Mouse (Mus musculus): Measurements from ENCODE around the gene Mfsd4b1. TPM values are rescaled to one million over a fixed set of nuclear protein-coding genes. Genes with fewer than 3 reads are reported as not detected.
A peak's percentile ranks its signal among the peaks of the same experiment; 100 is the strongest.

Gene Mfsd4b1
- polyA plus RNA-seq (2012; rRNA removed): 0.96 and 1.1 TPM in 2 replicates

GRCm38 (mm10) chr10:40024554-40025428 lies at the start of gene Mfsd4b1:
Mfsd4b1 (minus strand) TSS chr10:40025268.
- peak; percentile 63 for DNase-seq
- WGBS: 2% methylated on average over 46 of the region's 46 CpGs
- peak within 1 kb of the TSS; percentile 56 for H3K4me3 ChIP-seq (replicated peaks; ENCODE audit: extremely low read depth, low read depth, low read length)
- peaks cover 3% of the 10 kb centered on the region for H3K4me1 ChIP-seq (ENCODE audit: control insufficient read depth, insufficient read depth, low read length)
- TF ChIP-seq POLR2A (IDR thresholded peaks at IDR 0.05; ENCODE audit: borderline replicate concordance, extremely low read depth, low read depth, low read length) (peak; percentile 27; the same call in 1 of the 2 replicates), CTCF (IDR thresholded peaks at IDR 0.05; ENCODE audit: insufficient read depth, low read length) (no peak)

GRCm38 (mm10) chr10:40073608-40074007 lies 48.5 kb upstream of the Mfsd4b1 start:
- DNase-seq: no peak
- TF ChIP-seq CTCF (IDR thresholded peaks at IDR 0.05; ENCODE audit: insufficient read depth, low read length) (no peak), POLR2A (IDR thresholded peaks at IDR 0.05; ENCODE audit: borderline replicate concordance, extremely low read depth, low read depth, low read length) (no peak)
- WGBS: 67% methylated on average over 6 of the region's 6 CpGs
- peaks cover 4% of the 10 kb centered on the region for H3K4me1 ChIP-seq (ENCODE audit: control insufficient read depth, insufficient read depth, low read length)
- no peak overlapping the region for H3K4me3 ChIP-seq (replicated peaks; ENCODE audit: extremely low read depth, low read depth, low read length)

- Histone ChIP-seq H3K4me1 (ENCODE audit: control insufficient read depth, insufficient read depth, low read length) (peaks cover 4% of the 10 kb centered on the region), H3K4me3 (replicated peaks; ENCODE audit: extremely low read depth, low read depth, low read length) (no peak overlapping the region)
- DNase-seq: no peak
- WGBS: 82% methylated on average over 9 of the region's 9 CpGs
- no peak for TF ChIP-seq POLR2A (IDR thresholded peaks at IDR 0.05; ENCODE audit: borderline replicate concordance, extremely low read depth, low read depth, low read length)
- no peak for TF ChIP-seq CTCF (IDR thresholded peaks at IDR 0.05; ENCODE audit: insufficient read depth, low read length)
These were observed 45.6 kb upstream of the Mfsd4b1 start for GRCm38 (mm10) chr10:40070684-40071083.

GRCm38 (mm10) chr10:40069270-40069669 lies 44.2 kb upstream of the Mfsd4b1 start:
- H3K4me3 ChIP-seq (replicated peaks; ENCODE audit: extremely low read depth, low read depth, low read length): no peak overlapping the region
- TF ChIP-seq CTCF (IDR thresholded peaks at IDR 0.05; ENCODE audit: insufficient read depth, low read length) (no peak), POLR2A (IDR thresholded peaks at IDR 0.05; ENCODE audit: borderline replicate concordance, extremely low read depth, low read depth, low read length) (no peak)
- H3K4me1 ChIP-seq (ENCODE audit: control insufficient read depth, insufficient read depth, low read length): peaks cover 4% of the 10 kb centered on the region
- WGBS: 36% methylated on average over 4 of the region's 4 CpGs
- no peak for DNase-seq

GRCm38 (mm10) chr10:40068595-40068994 lies 43.5 kb upstream of the Mfsd4b1 start:
- no peak for DNase-seq
- no peak overlapping the region for H3K4me3 ChIP-seq (replicated peaks; ENCODE audit: extremely low read depth, low read depth, low read length)
- WGBS: 67% methylated on average over 10 of the region's 10 CpGs
- TF ChIP-seq POLR2A (IDR thresholded peaks at IDR 0.05; ENCODE audit: borderline replicate concordance, extremely low read depth, low read depth, low read length): no peak
- TF ChIP-seq CTCF (IDR thresholded peaks at IDR 0.05; ENCODE audit: insufficient read depth, low read length): no peak
- 0 out of 2 replicates have a peak, but pooled peaks cover under 1% of the 10 kb centered on the region for H3K4me1 ChIP-seq (ENCODE audit: control insufficient read depth, insufficient read depth, low read length)

GRCm38 (mm10) chr10:40067529-40067928 lies 42.5 kb upstream of the Mfsd4b1 start:
- DNase-seq: no peak
- Histone ChIP-seq H3K4me3 (replicated peaks; ENCODE audit: extremely low read depth, low read depth, low read length) (no peak overlapping the region), H3K4me1 (ENCODE audit: control insufficient read depth, insufficient read depth, low read length) (no peaks in the 10 kb centered on the region; the same call in 1 of the 2 replicates)
- 80% methylated on average over 1 of the region's 1 CpGs for WGBS
- TF ChIP-seq CTCF (IDR thresholded peaks at IDR 0.05; ENCODE audit: insufficient read depth, low read length) (no peak), POLR2A (IDR thresholded peaks at IDR 0.05; ENCODE audit: borderline replicate concordance, extremely low read depth, low read depth, low read length) (no peak)

- WGBS: 67% methylated on average over 1 of the region's 1 CpGs
- no peaks in the 10 kb centered on the region; the same call in 1 of the 2 replicates for H3K4me1 ChIP-seq (ENCODE audit: control insufficient read depth, insufficient read depth, low read length)
- H3K4me3 ChIP-seq (replicated peaks; ENCODE audit: extremely low read depth, low read depth, low read length): no peak overlapping the region
- TF ChIP-seq CTCF (IDR thresholded peaks at IDR 0.05; ENCODE audit: insufficient read depth, low read length): no peak
- TF ChIP-seq POLR2A (IDR thresholded peaks at IDR 0.05; ENCODE audit: borderline replicate concordance, extremely low read depth, low read depth, low read length): no peak
- DNase-seq: no peak
These were observed 42.0 kb upstream of the Mfsd4b1 start for GRCm38 (mm10) chr10:40067071-40067470.

GRCm38 (mm10) chr10:40065357-40065756 lies 40.3 kb upstream of the Mfsd4b1 start:
- no peak for TF ChIP-seq POLR2A (IDR thresholded peaks at IDR 0.05; ENCODE audit: borderline replicate concordance, extremely low read depth, low read depth, low read length)
- no peak for TF ChIP-seq CTCF (IDR thresholded peaks at IDR 0.05; ENCODE audit: insufficient read depth, low read length)
- Histone ChIP-seq H3K4me3 (replicated peaks; ENCODE audit: extremely low read depth, low read depth, low read length) (no peak overlapping the region), H3K4me1 (ENCODE audit: control insufficient read depth, insufficient read depth, low read length) (no peaks in the 10 kb centered on the region; the same call in 1 of the 2 replicates)
- WGBS: 63% methylated on average over 3 of the region's 3 CpGs
- DNase-seq: no peak

- DNase-seq: no peak
- TF ChIP-seq CTCF (IDR thresholded peaks at IDR 0.05; ENCODE audit: insufficient read depth, low read length) (no peak), POLR2A (IDR thresholded peaks at IDR 0.05; ENCODE audit: borderline replicate concordance, extremely low read depth, low read depth, low read length) (no peak)
- WGBS: 31% methylated on average over 5 of the region's 5 CpGs
- Histone ChIP-seq H3K4me1 (ENCODE audit: control insufficient read depth, insufficient read depth, low read length) (no peaks in the 10 kb centered on the region; the same call in 1 of the 2 replicates), H3K4me3 (replicated peaks; ENCODE audit: extremely low read depth, low read depth, low read length) (no peak overlapping the region)
These were observed 38.3 kb upstream of the Mfsd4b1 start for GRCm38 (mm10) chr10:40063291-40063890.
